Mouse (Mus musculus) forebrain, embryonic 14.5 days (tissue): ENCODE data around the gene Acad10. TPM values are rescaled to one million over a fixed set of nuclear protein-coding genes. Genes with fewer than 3 reads are reported as not detected.
"Not testable (repeated sequence)": the region's sequence is repeated elsewhere in the genome, so short reads cannot be mapped to it uniquely, and the experiment has no call there.

Experiments
- ATAC-seq: fragments of 200-750 bp; cut with Nextera tagmentation; 2 replicates; pipeline ENCODE4 v1.8.0; 2017; ENCODE audit warnings: mild to moderate bottlenecking, moderate library complexity
- DNase-seq: peaks from one replicate; pipeline ENCODE4 v3.0.0-alpha.2; 2015; ENCODE audit warnings: low spot score
- H3K27ac ChIP-seq: fragments of 300-500 bp; sonication (generic); 2 replicates; pipeline ENCODE4 v1.5.1; 2014; ENCODE audit warnings: low read depth, mild to moderate bottlenecking, control low read depth, low read length, moderate library complexity
- H3K27me3 ChIP-seq: fragments of 300-500 bp; sonication (generic); replicated peaks from 2 replicates; pipeline ENCODE4 v1.6.1; 2014; ENCODE audit warnings: low read length, control low read depth, mixed read lengths; ENCODE audit not compliant: control insufficient read depth, insufficient read depth
- H3K36me3 ChIP-seq: fragments of 300-500 bp; sonication (generic); 2 replicates; pipeline ENCODE4 v1.6.1; 2014; ENCODE audit warnings: low read length, control low read depth; ENCODE audit not compliant: control insufficient read depth, insufficient read depth
- H3K4me1 ChIP-seq: fragments of 300-500 bp; sonication (generic); 2 replicates; pipeline ENCODE4 v1.6.1; 2014; ENCODE audit warnings: antibody characterized with exemption, low read length, control low read depth; ENCODE audit not compliant: control insufficient read depth, insufficient read depth
- H3K4me2 ChIP-seq: fragments of 300-500 bp; sonication (generic); 2 replicates; pipeline ENCODE4 v1.6.1; 2014; ENCODE audit warnings: mild to moderate bottlenecking, control low read depth, low read length
- H3K4me3 ChIP-seq: fragments of 300-500 bp; sonication (generic); 2 replicates; pipeline ENCODE4 v1.5.1; 2014; ENCODE audit warnings: low read depth, low read length, control low read depth
- H3K9ac ChIP-seq: fragments of 300-500 bp; sonication (generic); 2 replicates; pipeline ENCODE4 v1.6.1; 2014; ENCODE audit warnings: mild to moderate bottlenecking, low read length, control low read depth, moderate library complexity
- H3K9me3 ChIP-seq: fragments of 300-500 bp; sonication (generic); replicated peaks from 2 replicates; pipeline ENCODE4 v1.6.1; 2016; ENCODE audit warnings: low read length, control low read depth, mixed read lengths; ENCODE audit not compliant: control insufficient read depth
- WGBS: fragments of 180-500 bp; shearing (Covaris S2); extraction: QIAGEN DNeasy Blood & Tissue Kit; methylation state at CpG from one replicate; pipeline ENCODE4 v1.1.7; 2014; 5-methylcytosine and 5-hydroxymethylcytosine counted together
- polyA plus RNA-seq: library from polyadenylated mRNA; unstranded; fragments of >200 nt; fragmentation: Nextera tagmentation; extraction: Ambion mirVana; gene quantifications from 2 replicates; pipeline ENCODE4 v1.2.1, GENCODE M21; 2014

Gene Acad10
- polyA plus RNA-seq, 1 experiment from 2014 or later, result 1.1 TPM

DNA sequence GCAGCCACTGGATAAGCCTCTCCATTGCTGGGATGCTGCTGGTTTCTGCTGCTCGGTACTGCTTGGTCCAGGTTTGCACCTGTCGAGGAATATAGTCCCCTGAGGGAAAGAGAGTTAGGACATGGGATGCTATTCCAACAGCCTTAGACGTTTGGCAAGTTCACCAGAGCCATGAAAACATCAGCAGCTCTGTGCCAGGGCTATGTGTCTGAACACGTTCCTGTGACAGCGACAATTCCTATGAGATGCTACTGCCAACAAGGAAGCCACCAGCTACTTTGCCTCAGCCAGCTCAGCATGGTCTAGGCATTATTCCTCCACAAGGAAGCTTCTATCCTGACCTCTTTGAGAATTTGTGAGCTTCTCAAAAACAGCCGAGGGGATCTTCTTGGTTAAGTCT lies 23.0 kb downstream of the Acad10 start:
- H3K27ac ChIP-seq, result no peak overlapping the region
- ATAC-seq (no peak), DNase-seq (no peak)
- no peaks in the 10 kb centered on the region for H3K9me3 ChIP-seq
- no peak overlapping the region for H3K4me3 ChIP-seq
- H3K9ac ChIP-seq, result no peak overlapping the region
- H3K36me3 ChIP-seq, result no peaks in the 10 kb centered on the region
- H3K27me3 ChIP-seq, result no peaks in the 10 kb centered on the region
- 86% methylated on average over 6 of the region's 6 CpGs for WGBS
- H3K4me1 ChIP-seq, result no peaks in the 10 kb centered on the region
- no peak overlapping the region for H3K4me2 ChIP-seq

DNA sequence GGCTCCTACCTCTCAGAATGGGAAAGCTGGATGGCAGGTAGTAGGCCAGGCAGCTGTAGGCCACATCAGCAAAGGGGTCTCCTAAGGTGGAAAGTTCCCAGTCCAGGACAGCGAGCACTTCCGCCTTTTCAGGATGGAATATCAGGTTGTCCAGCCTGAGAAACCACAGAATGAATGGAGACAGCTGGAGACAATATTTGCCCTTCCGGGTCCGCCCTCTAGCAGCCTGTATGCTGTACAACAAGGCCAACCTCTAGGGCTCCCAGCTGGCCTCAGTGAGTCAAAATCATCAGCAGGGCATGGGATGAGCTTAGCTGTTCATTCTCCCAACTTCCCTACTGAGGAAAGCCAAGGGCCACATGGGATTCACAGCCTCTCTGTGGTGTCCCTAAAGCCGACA lies 25.6 kb downstream of the Acad10 start:
- Histone ChIP-seq H3K27ac (no peak overlapping the region), H3K4me2 (no peak overlapping the region), H3K4me1 (no peaks in the 10 kb centered on the region), H3K36me3 (no peaks in the 10 kb centered on the region), H3K4me3 (no peak overlapping the region), H3K9me3 (no peaks in the 10 kb centered on the region), H3K9ac (no peak overlapping the region), H3K27me3 (no peaks in the 10 kb centered on the region)
- no peak for DNase-seq
- ATAC-seq, result no peak
- 96% methylated on average over 5 of the region's 5 CpGs for WGBS

DNA sequence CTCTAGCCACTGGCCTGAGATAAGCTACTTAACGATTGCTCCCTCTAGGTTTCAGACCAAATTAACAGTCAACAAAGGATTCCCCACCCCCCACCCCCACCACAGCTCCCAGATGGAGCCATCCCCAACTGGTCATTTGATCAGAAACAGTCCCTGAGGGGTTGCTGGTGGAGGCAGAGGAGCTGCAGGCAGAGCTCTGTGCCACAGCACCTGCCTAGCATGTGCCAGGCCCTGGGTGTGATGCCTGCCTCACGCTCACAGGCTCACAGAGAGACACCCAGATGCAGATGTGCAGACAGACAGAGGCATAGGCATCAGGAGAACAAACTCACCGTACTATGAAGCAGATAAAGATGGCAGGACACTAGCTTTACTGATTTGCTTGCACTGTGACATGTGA lies 27.5 kb downstream of the Acad10 start:
- 45% methylated on average over 3 of the region's 3 CpGs for WGBS

DNA sequence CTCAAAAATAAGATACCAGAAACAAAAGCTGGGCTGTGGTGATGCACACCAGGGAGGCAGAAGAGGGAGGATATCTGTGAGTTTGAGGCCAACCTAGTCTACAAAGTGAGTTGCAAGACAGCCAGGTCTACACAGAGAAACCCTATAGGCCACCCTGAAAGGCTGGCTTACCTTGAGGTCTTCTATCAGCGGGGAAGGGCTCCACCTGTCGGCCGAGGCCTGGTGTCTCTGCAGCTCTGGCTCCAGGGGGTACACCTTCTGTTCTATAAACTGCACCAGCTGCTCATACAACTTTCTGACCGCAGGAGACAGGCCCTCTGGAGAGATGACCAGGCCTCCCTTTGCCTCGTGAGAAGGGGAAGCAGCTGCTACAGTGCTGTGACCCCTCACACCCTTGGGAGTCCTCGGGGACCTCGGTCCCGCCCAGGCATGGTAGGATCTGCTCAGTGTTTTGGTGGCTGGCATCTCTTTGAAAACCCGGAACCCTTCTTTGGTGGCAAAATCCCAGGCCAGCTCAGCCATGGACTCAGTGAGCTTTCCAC lies 29.1 kb downstream of the Acad10 start:
- DNase-seq, H3K9ac ChIP-seq, H3K36me3 ChIP-seq, H3K9me3 ChIP-seq, H3K27ac ChIP-seq, ATAC-seq, H3K4me1 ChIP-seq, H3K4me2 ChIP-seq, H3K27me3 ChIP-seq, H3K4me3 ChIP-seq: not testable (repeated sequence)
- 76% methylated on average over 9 of the region's 9 CpGs for WGBS

More for the DNA sequence above, 27.5 kb downstream of the Acad10 start:
- Histone ChIP-seq H3K9me3 (no peaks in the 10 kb centered on the region), H3K9ac (no peak overlapping the region), H3K36me3 (no peaks in the 10 kb centered on the region), H3K4me1 (no peaks in the 10 kb centered on the region), H3K4me2 (no peak overlapping the region), H3K27me3 (no peaks in the 10 kb centered on the region), H3K27ac (no peak overlapping the region), H3K4me3 (no peak overlapping the region)
- no peak for DNase-seq
- no peak for ATAC-seq

DNA sequence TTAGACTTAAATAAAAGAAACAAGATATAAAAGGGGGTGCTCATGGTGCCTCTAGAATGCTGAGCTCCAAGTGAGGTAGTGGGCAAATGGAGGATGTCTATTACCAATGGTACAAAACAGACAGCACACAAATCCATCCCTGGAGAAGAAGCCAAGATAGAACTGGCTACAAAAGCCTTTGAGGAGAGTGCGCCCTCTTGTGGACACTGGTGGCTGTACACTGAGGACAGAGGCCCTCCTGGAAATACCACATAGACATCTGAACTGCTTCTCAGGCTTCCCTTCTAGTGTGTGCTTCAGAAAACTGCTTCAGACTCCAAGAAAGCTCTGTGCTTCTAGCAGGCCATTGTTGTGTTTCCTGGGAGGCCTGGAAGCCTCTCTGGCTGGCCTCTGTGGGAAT lies 32.4 kb downstream of the Acad10 start:
- peak; percentile 66 for DNase-seq
- H3K36me3 ChIP-seq, result no peaks in the 10 kb centered on the region
- H3K9me3 ChIP-seq, result no peaks in the 10 kb centered on the region
- H3K9ac ChIP-seq, result no peak overlapping the region
- no peak for ATAC-seq
- H3K4me1 ChIP-seq, result no peaks in the 10 kb centered on the region
- no peaks in the 10 kb centered on the region for H3K27me3 ChIP-seq
- H3K4me3 ChIP-seq, result no peak overlapping the region
- no peak overlapping the region for H3K4me2 ChIP-seq
- WGBS, result 6% methylated on average over 1 of the region's 1 CpGs
- H3K27ac ChIP-seq, result no peak overlapping the region

DNA sequence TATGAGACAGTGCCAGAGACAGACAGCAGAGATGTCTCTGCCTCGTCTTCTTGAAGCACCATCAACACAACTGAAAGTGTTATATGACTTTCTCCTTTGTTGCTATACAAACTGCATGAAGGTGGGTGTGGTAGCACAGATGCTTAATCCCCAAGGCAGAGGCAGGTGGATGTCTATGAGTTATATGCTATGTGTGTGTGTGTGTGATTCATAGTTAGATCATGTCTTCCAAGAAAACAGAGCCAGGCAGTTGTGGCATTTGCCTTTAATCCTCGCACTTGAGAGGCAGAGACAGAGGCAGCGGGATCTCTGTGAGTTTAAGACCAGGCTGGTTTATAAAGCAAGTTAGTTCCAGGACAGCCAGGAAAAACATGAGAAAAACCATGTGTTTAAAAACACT lies 37.1 kb downstream of the Acad10 start:
- Histone ChIP-seq H3K36me3 (no peaks in the 10 kb centered on the region), H3K4me1 (peaks cover 6% of the 10 kb centered on the region; the same call in 1 of the 2 replicates), H3K9ac (no peak overlapping the region), H3K4me2 (no peak overlapping the region), H3K9me3 (no peaks in the 10 kb centered on the region), H3K27me3 (no peaks in the 10 kb centered on the region), H3K27ac (no peak overlapping the region), H3K4me3 (no peak overlapping the region)
- 85% methylated on average over 3 of the region's 3 CpGs for WGBS
- DNase-seq (no peak), ATAC-seq (no peak)

DNA sequence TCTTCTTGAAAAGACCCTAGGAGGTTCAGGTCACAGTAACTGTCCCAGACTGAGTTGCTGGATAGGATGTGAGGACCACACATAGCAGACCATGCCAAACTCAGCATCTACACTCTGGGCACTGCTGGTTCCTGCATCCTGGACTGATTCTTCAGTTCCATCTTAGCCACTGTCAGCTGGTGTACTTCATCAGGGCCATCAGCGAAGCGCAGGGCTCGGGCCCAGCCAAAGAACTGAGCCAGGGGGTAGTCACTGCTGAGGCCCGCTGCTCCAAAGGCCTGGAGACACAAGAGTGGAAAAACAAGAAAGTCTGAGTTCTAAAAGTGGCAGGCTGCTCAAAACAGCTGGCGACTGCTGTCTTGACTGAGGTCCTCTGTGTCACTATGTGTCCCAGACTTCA lies 39.2 kb downstream of the Acad10 start:
- H3K4me3 ChIP-seq, result no peak overlapping the region
- WGBS, result 95% methylated on average over 5 of the region's 5 CpGs
- H3K27me3 ChIP-seq, result no peaks in the 10 kb centered on the region

DNA sequence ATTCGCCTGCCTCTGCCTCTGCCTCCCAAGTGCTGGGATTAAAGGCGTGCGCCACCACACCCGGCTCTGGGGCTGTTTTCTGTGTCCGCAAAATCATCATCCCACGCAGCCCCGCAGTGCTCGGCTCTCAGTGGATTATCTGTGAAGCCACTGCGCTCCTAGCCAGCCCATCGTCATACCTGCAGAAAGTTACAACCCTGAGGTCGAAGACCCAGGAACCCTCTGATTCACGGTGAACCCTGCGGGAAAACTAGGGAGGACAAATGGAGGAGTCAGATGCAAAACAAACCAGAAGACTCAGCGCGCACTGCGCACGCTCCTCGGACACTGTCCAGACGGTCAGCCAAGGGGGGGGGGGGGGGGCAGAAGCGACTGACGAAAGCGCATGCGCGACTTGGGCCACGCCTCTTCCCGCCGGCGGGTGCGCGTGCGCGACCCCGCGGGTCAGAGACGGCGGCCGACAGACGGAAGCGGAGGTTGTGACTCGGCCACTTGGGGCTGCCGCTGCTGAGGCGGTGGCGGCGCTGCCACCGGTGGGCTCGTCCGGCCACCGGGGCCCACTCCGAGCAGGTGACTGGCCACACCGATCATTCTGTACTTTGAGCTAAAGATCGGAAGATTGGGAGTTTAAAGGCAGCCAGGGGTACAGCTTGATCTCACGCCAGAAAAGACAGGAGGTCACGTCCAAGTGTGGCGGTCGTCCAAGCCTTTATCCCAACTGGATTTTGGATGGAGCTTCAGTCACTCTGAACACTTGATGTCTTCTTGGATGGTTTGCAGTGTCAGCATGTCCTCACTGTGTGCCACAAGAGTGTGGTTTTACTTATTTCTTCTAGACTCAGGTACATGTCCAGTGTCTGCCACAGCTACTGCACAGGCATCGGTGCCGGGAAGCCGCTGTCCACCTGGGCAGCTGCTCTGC lies 41.5 kb downstream of the Acad10 start, which contains the start of gene Acad12:
Acad12 (minus strand) TSS at position 347 of the 922 bp plus-strand sequence.
- Histone ChIP-seq H3K4me1 (peaks cover 6% of the 10 kb centered on the region; the same call in 1 of the 2 replicates), H3K36me3 (no peaks in the 10 kb centered on the region), H3K9ac (peak within 1 kb of the TSS; percentile 87), H3K27me3 (no peaks in the 10 kb centered on the region), H3K27ac (peak within 1 kb of the TSS; percentile 66; the same call in 1 of the 2 replicates), H3K9me3 (no peaks in the 10 kb centered on the region), H3K4me2 (peak within 1 kb of the TSS; percentile 81), H3K4me3 (peak within 1 kb of the TSS; percentile 76)
- under 1% methylated on average over 52 of the region's 58 CpGs for WGBS
- ATAC-seq, result peak; percentile 86
- DNase-seq, result peak; percentile 85

More for the DNA sequence above, 39.2 kb downstream of the Acad10 start:
- DNase-seq (no peak), ATAC-seq (no peak)
- H3K9ac ChIP-seq, result no peak overlapping the region
- no peaks in the 10 kb centered on the region for H3K9me3 ChIP-seq
- H3K4me2 ChIP-seq, result no peak overlapping the region
- no peak overlapping the region for H3K27ac ChIP-seq
- H3K4me1 ChIP-seq, result peaks cover 6% of the 10 kb centered on the region; the same call in 1 of the 2 replicates
- no peaks in the 10 kb centered on the region for H3K36me3 ChIP-seq

DNA sequence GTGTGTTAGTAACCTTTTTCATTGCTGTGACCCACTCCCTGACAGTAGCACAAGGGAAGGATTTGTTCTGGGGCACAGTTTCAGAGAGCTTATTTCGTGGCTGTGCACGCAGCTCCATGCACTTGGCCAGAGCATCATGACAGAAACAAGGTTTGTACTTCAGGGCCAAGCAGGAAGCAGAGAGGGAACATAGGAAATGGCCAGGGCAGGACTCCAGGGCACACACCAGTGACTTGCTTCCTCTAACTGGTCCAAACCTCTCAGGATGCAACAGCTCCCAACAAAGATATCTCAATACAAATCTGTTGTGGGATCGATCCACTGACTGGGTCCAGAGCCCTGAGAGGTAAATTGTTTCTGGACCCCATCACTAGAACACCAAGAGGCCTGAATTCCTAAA lies 45.4 kb downstream of the Acad10 start:
- H3K9me3 ChIP-seq, H3K36me3 ChIP-seq, DNase-seq, H3K27ac ChIP-seq, H3K4me2 ChIP-seq, H3K27me3 ChIP-seq, ATAC-seq, H3K4me1 ChIP-seq, H3K4me3 ChIP-seq, H3K9ac ChIP-seq: not testable (repeated sequence)
- 79% methylated on average over 3 of the region's 3 CpGs for whole genome bisulfite sequencing
